Mouse (Mus musculus): ENCODE data around the gene Zc4h2. TPM values are rescaled to one million over a fixed set of nuclear protein-coding genes. Genes with fewer than 3 reads are reported as not detected.

Gene Zc4h2
- polyA plus RNA-seq (2015; fragmentation: Nextera tagmentation; extraction: Ambion mirVana): 10.2 and 12.8 TPM in 2 replicates

DNA sequence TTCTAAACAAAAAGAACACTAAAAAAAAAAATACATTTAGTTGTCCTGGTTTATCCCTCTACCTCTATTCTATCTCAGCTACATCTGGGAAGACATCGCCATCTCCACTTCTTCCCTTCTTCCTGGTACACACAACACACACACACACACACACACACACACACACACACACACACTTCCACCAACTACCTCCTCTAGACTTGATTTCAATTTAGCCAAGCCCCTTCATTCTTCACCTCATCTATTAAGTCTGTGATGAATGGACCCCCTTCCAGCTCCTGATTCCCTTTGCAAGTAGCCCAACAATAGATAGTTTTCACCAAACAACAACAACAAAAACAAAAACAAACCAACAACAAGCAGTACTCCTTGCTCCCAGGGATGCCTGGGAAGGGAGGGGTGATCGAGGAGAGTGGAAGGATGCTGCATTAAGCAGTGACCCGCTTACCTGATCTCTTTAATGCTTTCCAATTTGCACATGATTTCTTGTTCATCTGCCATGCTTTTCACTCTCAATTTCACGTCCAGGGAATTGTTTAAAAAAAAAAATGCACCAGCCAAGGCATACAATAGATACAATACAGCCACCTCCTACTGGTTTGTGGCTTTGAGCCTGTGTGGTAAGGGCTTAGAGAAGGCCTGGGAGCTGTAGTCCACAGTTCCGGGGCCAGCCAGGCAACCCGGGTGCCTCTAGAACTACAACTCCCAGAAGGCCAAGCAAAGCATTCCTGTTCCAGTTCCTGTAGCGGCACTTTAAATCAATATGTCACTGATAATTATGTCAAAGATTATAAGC is at the start of gene Zc4h2:
Zc4h2 (minus strand) TSS at position 706 of the 796 bp plus-strand sequence.

Other genes with a start within 250 kb of the Zc4h2 start
- gene Amer1, start 213.6 kb downstream of the Zc4h2 start, polyA plus RNA-seq (2015; fragmentation: Nextera tagmentation; extraction: Ambion mirVana): 4.9 and 5.1 TPM in 2 replicates
- 0.47 TPM in 1 of 2 replicates, not detected in the other for gene Asb12, start 100.5 kb downstream of the Zc4h2 start, polyA plus RNA-seq (2015; fragmentation: Nextera tagmentation; extraction: Ambion mirVana)
- gene Pfn5, start 100.4 kb downstream of the Zc4h2 start, polyA plus RNA-seq (2015; fragmentation: Nextera tagmentation; extraction: Ambion mirVana): not detected in 2 replicates
- gene Zc3h12b, start 53.2 kb upstream of the Zc4h2 start, polyA plus RNA-seq (2015; fragmentation: Nextera tagmentation; extraction: Ambion mirVana): 1.2 and 1.6 TPM in 2 replicates